Mouse (Mus musculus): Measurements from ENCODE around the gene As3mt. TPM values are rescaled to one million over a fixed set of nuclear protein-coding genes. Genes with fewer than 3 reads are reported as not detected.
"Not testable (repeated sequence)": the region's sequence is repeated elsewhere in the genome, so short reads cannot be mapped to it uniquely, and the experiment has no call there.

As3mt gene
- polyA plus RNA-seq, 1 experiment from 2014 or later: 46.4 TPM

DNA sequence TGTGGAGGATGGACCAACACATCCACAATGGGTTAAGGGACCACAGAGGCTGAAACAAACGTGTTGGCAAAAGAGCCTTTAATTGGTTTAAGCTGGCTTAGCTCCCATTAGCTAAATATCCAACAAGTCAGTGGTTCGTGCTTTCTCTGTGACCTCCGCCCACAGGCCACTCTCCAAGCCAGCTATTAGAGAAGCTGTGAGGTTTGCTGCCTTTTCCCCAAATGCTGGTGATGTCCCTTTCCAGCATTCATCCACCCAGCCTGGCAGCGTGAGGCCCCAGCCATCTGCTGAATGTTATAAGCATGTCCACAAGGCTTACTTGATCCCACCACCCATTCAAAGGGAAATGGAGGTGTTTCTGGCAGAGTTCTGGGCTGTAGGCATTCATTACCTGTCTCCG, 69.1 kb downstream of the As3mt start:
- Histone ChIP-seq H3K4me3 (ENCODE audit: low read depth, low read length) (no peak overlapping the region), H3K9ac (ENCODE audit: low read depth, low read length) (no peak overlapping the region), H3K36me3 (ENCODE audit: control insufficient read depth, insufficient read depth) (no peaks in the 10 kb centered on the region), H3K27me3 (replicated peaks; ENCODE audit: control insufficient read depth, insufficient read depth, low read length) (no peaks in the 10 kb centered on the region), H3K4me2 (replicated peaks; ENCODE audit: low read depth) (no peak overlapping the region), H3K27ac (ENCODE audit: low read depth, low read length) (no peak overlapping the region), H3K4me1 (replicated peaks; ENCODE audit: control insufficient read depth, insufficient read depth, low read length) (no peaks in the 10 kb centered on the region; the same call in 1 of the 2 replicates), H3K9me3 (ENCODE audit: control insufficient read depth) (no peaks in the 10 kb centered on the region)
- TF ChIP-seq CTCF (IDR thresholded peaks at IDR 0.05; ENCODE audit: low read depth): no peak
- ATAC-seq: no peak
- WGBS: 63% methylated on average over 5 of the region's 5 CpGs

DNA sequence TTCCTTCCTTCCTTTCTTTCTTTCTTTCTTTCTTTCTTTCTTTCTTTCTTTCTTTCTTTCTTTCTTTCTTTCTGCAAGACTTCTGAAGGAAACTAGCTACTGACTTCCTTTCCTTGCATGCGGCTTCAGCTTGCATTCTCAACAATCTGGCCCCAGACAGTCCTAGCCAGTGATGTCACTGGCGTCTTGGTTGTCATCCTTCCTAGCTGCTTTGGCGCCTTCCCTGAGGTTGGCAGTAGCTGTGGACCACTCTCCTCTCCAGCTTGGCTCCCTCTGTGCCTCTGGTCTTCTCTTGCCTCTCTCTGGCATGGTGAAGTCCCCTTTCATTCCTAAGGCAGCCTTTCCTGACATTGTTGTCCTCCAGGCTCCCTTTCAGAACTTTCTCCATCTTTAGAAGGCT, 69.6 kb downstream of the As3mt start:
- H3K4me2 ChIP-seq (replicated peaks; ENCODE audit: low read depth): no peak overlapping the region
- no peaks in the 10 kb centered on the region; the same call in 1 of the 2 replicates for H3K4me1 ChIP-seq (replicated peaks; ENCODE audit: control insufficient read depth, insufficient read depth, low read length)
- H3K9me3 ChIP-seq (ENCODE audit: control insufficient read depth): no peaks in the 10 kb centered on the region
- 76% methylated on average over 3 of the region's 3 CpGs for WGBS
- TF ChIP-seq CTCF (IDR thresholded peaks at IDR 0.05; ENCODE audit: low read depth): no peak
- no peak overlapping the region for H3K4me3 ChIP-seq (ENCODE audit: low read depth, low read length)
- H3K27ac ChIP-seq (ENCODE audit: low read depth, low read length): no peak overlapping the region
- H3K27me3 ChIP-seq (replicated peaks; ENCODE audit: control insufficient read depth, insufficient read depth, low read length): no peaks in the 10 kb centered on the region
- no peaks in the 10 kb centered on the region for H3K36me3 ChIP-seq (ENCODE audit: control insufficient read depth, insufficient read depth)
- H3K9ac ChIP-seq (ENCODE audit: low read depth, low read length): no peak overlapping the region
- no peak for ATAC-seq

DNA sequence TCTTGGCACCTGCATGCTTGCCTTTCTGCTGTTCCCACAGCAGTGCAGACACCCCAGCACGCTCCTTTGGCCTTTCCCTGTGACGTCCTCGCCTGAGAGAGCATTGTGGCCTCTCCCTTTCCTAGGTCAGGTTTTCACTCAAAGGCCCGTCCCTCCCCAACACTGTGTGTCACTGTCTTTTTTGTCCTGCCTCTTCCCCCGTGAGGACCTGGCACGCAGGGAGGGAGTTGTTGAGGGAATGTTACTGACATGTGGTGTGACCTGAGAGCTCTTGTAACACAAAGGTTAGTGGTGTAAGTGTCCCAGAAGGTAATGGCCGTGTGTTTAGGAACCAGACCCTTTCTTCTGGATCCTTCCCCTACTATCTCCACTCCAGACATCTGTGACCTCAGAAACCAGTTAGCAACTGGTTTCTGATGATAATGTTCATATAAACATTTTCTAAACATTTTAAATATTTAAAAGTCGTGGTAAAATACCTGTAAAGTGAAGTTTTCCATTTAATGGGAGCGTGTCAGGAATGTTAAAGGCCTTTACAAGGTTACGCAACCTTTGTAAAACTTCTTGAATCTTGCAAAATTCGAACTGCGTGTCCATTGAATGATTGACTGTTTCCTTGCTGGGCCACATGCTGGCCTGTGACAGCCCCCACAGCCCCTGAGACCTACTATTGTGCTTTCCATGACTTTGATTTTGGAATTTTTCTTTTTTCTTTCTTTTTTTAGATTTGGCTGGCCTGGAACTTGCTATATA, 70.8 kb downstream of the As3mt start:
- Histone ChIP-seq H3K36me3 (ENCODE audit: control insufficient read depth, insufficient read depth) (no peaks in the 10 kb centered on the region), H3K4me3 (ENCODE audit: low read depth, low read length) (no peak overlapping the region), H3K9ac (ENCODE audit: low read depth, low read length) (no peak overlapping the region), H3K27me3 (replicated peaks; ENCODE audit: control insufficient read depth, insufficient read depth, low read length) (no peaks in the 10 kb centered on the region), H3K9me3 (ENCODE audit: control insufficient read depth) (no peaks in the 10 kb centered on the region), H3K27ac (ENCODE audit: low read depth, low read length) (no peak overlapping the region), H3K4me2 (replicated peaks; ENCODE audit: low read depth) (no peak overlapping the region), H3K4me1 (replicated peaks; ENCODE audit: control insufficient read depth, insufficient read depth, low read length) (no peaks in the 10 kb centered on the region; the same call in 1 of the 2 replicates)
- WGBS: 79% methylated on average over 12 of the region's 12 CpGs
- no peak for TF ChIP-seq CTCF (IDR thresholded peaks at IDR 0.05; ENCODE audit: low read depth)
- ATAC-seq: no peak

DNA sequence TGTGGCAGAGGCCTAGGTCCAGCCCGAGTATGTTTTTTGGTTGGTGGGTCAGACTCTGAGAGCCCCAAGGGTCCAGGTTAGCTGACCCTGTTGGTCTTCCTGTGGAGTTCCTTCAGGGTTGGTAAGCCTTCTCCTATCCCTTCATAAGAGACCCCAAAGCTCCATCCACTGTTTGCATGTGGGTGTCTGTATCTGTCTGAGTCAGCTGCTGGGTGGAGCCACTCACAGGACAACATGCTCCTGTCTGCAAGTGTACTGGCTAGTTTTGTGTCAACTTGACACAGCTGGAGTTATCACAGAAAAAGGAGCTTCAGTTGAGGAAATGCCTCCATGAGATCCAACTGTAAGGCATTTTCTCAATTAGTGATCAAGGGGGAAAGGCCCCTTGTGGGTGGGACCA, 71.9 kb downstream of the As3mt start:
- H3K4me2 ChIP-seq (replicated peaks; ENCODE audit: low read depth); H3K4me3 ChIP-seq (ENCODE audit: low read depth, low read length); H3K4me1 ChIP-seq (replicated peaks; ENCODE audit: control insufficient read depth, insufficient read depth, low read length); H3K9me3 ChIP-seq (ENCODE audit: control insufficient read depth); H3K27me3 ChIP-seq (replicated peaks; ENCODE audit: control insufficient read depth, insufficient read depth, low read length); H3K9ac ChIP-seq (ENCODE audit: low read depth, low read length); H3K36me3 ChIP-seq (ENCODE audit: control insufficient read depth, insufficient read depth); H3K27ac ChIP-seq (ENCODE audit: low read depth, low read length); ATAC-seq: not testable (repeated sequence)
- 100% methylated on average over 1 of the region's 1 CpGs for WGBS

DNA sequence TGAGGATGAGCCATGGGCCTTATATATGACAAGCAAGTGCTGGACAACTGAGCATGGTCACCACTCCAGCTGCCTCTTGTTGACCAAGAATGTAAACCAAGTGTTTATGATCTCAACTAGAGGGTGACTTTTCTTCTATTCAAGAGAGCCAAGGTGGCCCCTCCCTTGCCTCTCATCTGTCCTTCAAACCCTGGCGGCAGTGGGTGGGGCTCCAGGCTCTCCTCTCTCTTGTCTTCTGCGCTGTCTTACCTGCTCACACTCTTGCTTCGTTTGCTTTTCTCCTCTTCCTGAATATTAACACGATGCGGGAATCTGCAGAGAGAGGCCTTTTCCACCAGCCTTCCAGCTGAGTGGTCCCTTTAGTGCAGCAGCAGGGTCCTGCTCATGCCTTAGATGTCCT, 76.8 kb downstream of the As3mt start:
- no peak overlapping the region for H3K4me3 ChIP-seq (ENCODE audit: low read depth, low read length)
- peak; percentile 40 for ATAC-seq

DNA sequence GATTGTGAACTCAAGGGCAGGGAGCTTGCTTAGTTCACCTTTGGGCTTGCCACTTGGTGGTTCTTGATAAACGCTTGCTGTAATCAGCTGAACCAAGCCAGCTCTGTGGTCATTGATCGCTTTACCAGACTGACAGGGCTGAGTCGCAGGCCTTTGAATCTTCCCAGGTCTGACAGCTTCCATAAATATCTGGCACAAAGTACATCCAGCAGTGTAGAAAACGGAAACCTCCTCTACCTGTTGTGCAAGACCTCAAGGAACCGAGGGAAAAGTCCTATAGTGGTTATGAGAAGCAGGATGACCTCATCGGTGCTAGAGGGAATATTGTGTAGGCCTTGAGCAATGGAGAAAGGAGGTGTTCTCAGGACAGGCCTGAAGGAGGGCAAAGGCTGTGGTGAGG, 77.2 kb downstream of the As3mt start:
- Histone ChIP-seq H3K4me2 (replicated peaks; ENCODE audit: low read depth) (peak overlapping the region; percentile 47; the same call in 1 of the 2 replicates), H3K27me3 (replicated peaks; ENCODE audit: control insufficient read depth, insufficient read depth, low read length) (no peaks in the 10 kb centered on the region), H3K9me3 (ENCODE audit: control insufficient read depth) (no peaks in the 10 kb centered on the region), H3K36me3 (ENCODE audit: control insufficient read depth, insufficient read depth) (no peaks in the 10 kb centered on the region), H3K4me1 (replicated peaks; ENCODE audit: control insufficient read depth, insufficient read depth, low read length) (no peaks in the 10 kb centered on the region), H3K9ac (ENCODE audit: low read depth, low read length) (no peak overlapping the region), H3K27ac (ENCODE audit: low read depth, low read length) (peak overlapping the region; percentile 73), H3K4me3 (ENCODE audit: low read depth, low read length) (no peak overlapping the region)
- ATAC-seq: peak; percentile 94
- WGBS: 34% methylated on average over 6 of the region's 6 CpGs
- TF ChIP-seq CTCF (IDR thresholded peaks at IDR 0.05; ENCODE audit: low read depth): no peak

More for the DNA sequence above, 76.8 kb downstream of the As3mt start:
- Histone ChIP-seq H3K27me3 (replicated peaks; ENCODE audit: control insufficient read depth, insufficient read depth, low read length) (no peaks in the 10 kb centered on the region), H3K9ac (ENCODE audit: low read depth, low read length) (no peak overlapping the region), H3K9me3 (ENCODE audit: control insufficient read depth) (no peaks in the 10 kb centered on the region), H3K4me2 (replicated peaks; ENCODE audit: low read depth) (peak overlapping the region; percentile 47), H3K27ac (ENCODE audit: low read depth, low read length) (peak overlapping the region; percentile 73), H3K4me1 (replicated peaks; ENCODE audit: control insufficient read depth, insufficient read depth, low read length) (no peaks in the 10 kb centered on the region), H3K36me3 (ENCODE audit: control insufficient read depth, insufficient read depth) (no peaks in the 10 kb centered on the region)
- TF ChIP-seq CTCF (IDR thresholded peaks at IDR 0.05; ENCODE audit: low read depth): no peak
- 27% methylated on average over 5 of the region's 5 CpGs for WGBS

All from intestine, postnatal 0 days (tissue).